Mouse (Mus musculus): ENCODE measurements around the gene Gm21317.
"Not testable (repeated sequence)": the region's sequence is repeated elsewhere in the genome, so short reads cannot be mapped to it uniquely, and the experiment has no call there.

Gm21317 gene

GRCm38 (mm10) chrY:82224927-82225326 is at the start of gene Gm21317:
TSS of gene Gm21317 (plus strand) at chrY:82225227.
- DNase-seq (ENCODE audit: low spot score in 2 of 2): not testable (repeated sequence)
